Mouse (Mus musculus) limb, embryonic 10.5 days (tissue): Measurements from ENCODE around the gene Ldhd. TPM values are rescaled to one million over a fixed set of nuclear protein-coding genes. Genes with fewer than 3 reads are reported as not detected.

Source experiments
- DNase-seq: peaks from one replicate; pipeline ENCODE4 v3.0.0-alpha.2; 2017; ENCODE audit warnings: low spot score
- H3K27ac ChIP-seq: fragments of 300-500 bp; sonication (generic); 2 replicates; pipeline ENCODE4 v1.5.1; 2016; ENCODE audit warnings: mild to moderate bottlenecking
- H3K27me3 ChIP-seq: fragments of 300-500 bp; sonication (generic); 2 replicates; pipeline ENCODE4 v1.6.1; 2016; ENCODE audit warnings: low read depth, mild to moderate bottlenecking; ENCODE audit not compliant: poor library complexity, severe bottlenecking
- H3K36me3 ChIP-seq: fragments of 300-500 bp; sonication (generic); 2 replicates; pipeline ENCODE4 v1.6.1; 2016; ENCODE audit warnings: mild to moderate bottlenecking, moderate library complexity
- H3K4me1 ChIP-seq: fragments of 300-500 bp; sonication (generic); 2 replicates; pipeline ENCODE4 v1.6.1; 2016
- H3K4me3 ChIP-seq: fragments of 300-500 bp; sonication (generic); 2 replicates; pipeline ENCODE4 v1.5.1; 2016; ENCODE audit warnings: mild to moderate bottlenecking, moderate library complexity
- H3K9me3 ChIP-seq: fragments of 300-500 bp; sonication (generic); replicated peaks from 2 replicates; pipeline ENCODE4 v1.6.1; 2016; ENCODE audit warnings: mild to moderate bottlenecking
- WGBS: fragments of 180-500 bp; shearing (Covaris S2); methylation state at CpG from one replicate; pipeline ENCODE4 v1.1.7; 2016; 5-methylcytosine and 5-hydroxymethylcytosine counted together
- polyA plus RNA-seq: library from polyadenylated mRNA; unstranded; fragments of >200 nt; fragmentation: Nextera tagmentation; extraction: Ambion mirVana; gene quantifications from 2 replicates; pipeline ENCODE4 v1.2.1, GENCODE M21; 2016

Gene Ldhd
- polyA plus RNA-seq, 1 experiment from 2014 or later, result 0.25 TPM

DNA sequence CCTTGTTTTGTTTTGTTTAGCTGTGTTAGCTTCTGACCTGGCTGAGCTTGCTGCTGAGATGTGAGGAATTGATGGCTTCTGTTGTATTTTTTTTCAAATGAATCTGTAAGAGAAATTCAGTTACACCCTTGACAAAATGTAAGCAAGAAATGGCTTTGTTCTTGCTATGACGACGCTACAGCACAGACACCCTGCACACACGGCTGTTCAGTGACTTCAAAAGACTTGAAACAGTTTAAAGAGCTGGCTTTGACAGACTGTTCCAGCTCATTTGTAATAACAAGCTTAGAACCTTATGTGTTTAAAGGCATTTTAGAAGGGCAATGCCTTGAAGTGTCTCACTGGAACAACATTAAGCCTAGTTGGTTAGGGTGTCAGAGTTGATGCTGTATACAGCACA, 47.8 kb downstream of the Ldhd start:
- Histone ChIP-seq H3K9me3 (no peaks in the 10 kb centered on the region), H3K4me3 (no peak overlapping the region), H3K36me3 (peaks cover 61% of the 10 kb centered on the region), H3K4me1 (no peaks in the 10 kb centered on the region), H3K27ac (no peak overlapping the region), H3K27me3 (no peaks in the 10 kb centered on the region)
- no peak for DNase-seq
- WGBS, result 80% methylated on average over 3 of the region's 3 CpGs

DNA sequence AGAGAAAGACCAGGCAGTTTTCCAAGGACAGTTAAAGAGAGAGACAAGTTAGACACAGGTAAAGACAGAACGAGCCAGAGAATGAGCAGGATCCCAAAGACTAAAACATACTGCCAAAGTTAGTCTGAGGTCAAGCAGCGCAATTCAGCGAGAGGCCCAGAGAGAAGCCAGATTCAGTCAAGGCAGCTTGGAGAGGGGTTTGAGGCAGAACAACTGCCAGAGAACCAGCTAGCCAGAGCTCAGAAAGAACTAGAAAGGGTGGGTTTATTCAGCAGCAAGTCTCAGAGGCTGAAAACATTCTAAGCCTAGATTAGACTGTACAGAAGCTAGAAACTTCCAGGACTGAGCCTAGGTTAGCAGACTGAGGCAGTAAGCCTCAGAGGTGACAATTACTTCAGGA, 49.9 kb downstream of the Ldhd start:
- Histone ChIP-seq H3K9me3 (no peaks in the 10 kb centered on the region), H3K27me3 (no peaks in the 10 kb centered on the region), H3K36me3 (peaks cover 75% of the 10 kb centered on the region), H3K4me1 (no peaks in the 10 kb centered on the region), H3K4me3 (no peak overlapping the region), H3K27ac (no peak overlapping the region)
- DNase-seq, result no peak
- 90% methylated on average over 3 of the region's 3 CpGs for WGBS

DNA sequence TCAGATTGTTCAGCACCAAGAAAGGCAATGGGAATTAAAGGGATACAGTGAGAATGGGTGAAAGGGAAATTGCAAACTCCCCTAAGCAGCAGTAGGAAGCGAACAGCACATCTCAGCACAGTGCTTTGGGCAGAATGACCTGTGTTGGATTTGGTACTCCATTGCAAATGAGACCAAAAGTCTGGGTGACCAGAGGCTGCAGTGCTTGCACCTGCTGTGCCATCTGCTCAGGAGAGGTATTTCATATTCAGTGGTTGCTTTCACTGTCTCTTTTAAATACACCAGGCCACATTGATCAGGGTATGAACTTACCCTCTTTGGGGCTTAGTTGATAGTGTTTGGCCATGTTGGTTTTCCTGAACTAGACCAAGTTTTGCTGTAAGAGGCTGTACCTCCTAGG, 50.9 kb downstream of the Ldhd start:
- peaks cover 78% of the 10 kb centered on the region for H3K36me3 ChIP-seq
- H3K9me3 ChIP-seq, result no peaks in the 10 kb centered on the region
- 97% methylated on average over 1 of the region's 1 CpGs for WGBS
- no peak for DNase-seq
- H3K4me1 ChIP-seq, result no peaks in the 10 kb centered on the region
- H3K4me3 ChIP-seq, result no peak overlapping the region
- H3K27me3 ChIP-seq, result no peaks in the 10 kb centered on the region
- no peak overlapping the region for H3K27ac ChIP-seq

DNA sequence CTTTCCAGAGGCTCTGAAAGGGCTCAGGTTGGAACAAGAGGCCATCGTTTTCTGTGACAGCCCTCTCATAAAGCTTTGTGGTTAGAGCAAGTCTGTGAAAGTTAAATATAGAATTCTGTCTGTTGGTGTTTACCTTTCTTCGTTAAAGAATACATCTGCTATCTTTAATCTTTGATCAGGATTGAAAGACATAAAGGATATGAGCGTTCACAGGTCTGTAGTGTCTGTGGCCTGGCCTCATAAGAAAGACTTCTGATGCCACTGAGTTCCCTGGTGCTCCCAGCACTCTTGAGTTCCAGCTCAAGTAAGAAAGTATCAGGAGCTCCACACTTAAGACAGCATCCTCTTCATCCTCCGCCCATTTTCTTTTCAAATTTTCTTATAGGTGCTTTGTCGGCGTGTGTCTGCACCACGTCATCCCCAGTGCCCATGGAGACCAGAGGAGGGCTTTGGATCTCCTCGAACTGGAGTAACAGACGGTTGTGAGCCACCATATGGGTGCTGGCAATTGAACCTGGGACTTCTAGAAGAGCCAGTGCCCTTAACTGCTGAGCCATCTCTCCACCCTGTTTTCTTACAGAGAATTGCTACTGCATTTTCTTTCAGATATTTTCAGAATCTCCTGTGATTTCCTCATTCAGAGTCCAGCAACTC, 52.2 kb downstream of the Ldhd start:
- DNase-seq, result no peak
- peaks cover 5% of the 10 kb centered on the region; the same call in 1 of the 2 replicates for H3K4me1 ChIP-seq
- no peaks in the 10 kb centered on the region for H3K9me3 ChIP-seq
- H3K27me3 ChIP-seq, result no peaks in the 10 kb centered on the region
- 90% methylated on average over 9 of the region's 9 CpGs for WGBS
- peaks cover 77% of the 10 kb centered on the region for H3K36me3 ChIP-seq
- H3K4me3 ChIP-seq, result no peak overlapping the region
- no peak overlapping the region for H3K27ac ChIP-seq

DNA sequence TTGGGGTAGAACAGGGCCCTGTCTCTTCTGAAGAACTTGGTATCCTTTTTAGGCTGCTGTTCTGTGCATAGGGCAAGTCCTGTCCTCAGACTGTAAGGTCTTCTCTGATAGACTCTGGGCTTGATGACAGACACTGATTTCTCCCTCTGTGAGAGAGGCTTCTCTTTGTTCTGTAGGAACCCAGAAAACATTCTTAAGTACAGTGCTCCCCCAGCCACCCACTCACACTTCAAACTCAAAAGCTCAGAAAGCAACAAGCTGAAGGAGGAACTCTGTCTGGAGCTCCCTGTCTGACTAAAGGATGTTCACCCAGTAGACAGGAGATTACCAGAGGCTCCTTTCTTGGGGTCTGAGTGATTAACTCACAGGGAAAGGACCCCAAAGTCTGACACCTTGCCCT, 53.7 kb downstream of the Ldhd start:
- Histone ChIP-seq H3K9me3 (no peaks in the 10 kb centered on the region), H3K4me3 (no peak overlapping the region), H3K27me3 (no peaks in the 10 kb centered on the region), H3K4me1 (peaks cover 17% of the 10 kb centered on the region), H3K36me3 (peaks cover 68% of the 10 kb centered on the region), H3K27ac (no peak overlapping the region)
- no peak for DNase-seq

DNA sequence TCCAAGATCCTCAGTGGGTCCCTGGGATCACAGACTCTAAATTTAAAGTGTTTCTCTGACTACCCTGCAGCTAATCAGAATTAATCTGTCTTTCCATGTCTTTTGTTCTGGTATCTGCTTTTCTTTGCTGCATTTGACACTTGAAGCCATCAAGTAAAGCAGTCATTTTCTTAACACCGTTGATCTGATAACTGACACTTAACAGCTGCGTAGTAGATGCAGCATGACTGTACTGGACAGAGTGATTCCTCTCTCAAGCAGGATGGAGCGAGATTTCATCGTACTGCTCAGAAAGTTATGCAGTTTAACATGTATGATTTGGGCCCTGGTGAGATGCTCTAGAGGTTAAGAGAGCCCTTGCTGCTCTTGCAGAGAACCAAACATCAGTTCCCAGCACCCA, 54.7 kb downstream of the Ldhd start:
- Histone ChIP-seq H3K4me3 (no peak overlapping the region), H3K27me3 (no peaks in the 10 kb centered on the region), H3K36me3 (peaks cover 61% of the 10 kb centered on the region), H3K4me1 (peaks cover 17% of the 10 kb centered on the region), H3K9me3 (no peaks in the 10 kb centered on the region), H3K27ac (no peak overlapping the region)
- no peak for DNase-seq
- WGBS, result 98% methylated on average over 4 of the region's 4 CpGs

DNA sequence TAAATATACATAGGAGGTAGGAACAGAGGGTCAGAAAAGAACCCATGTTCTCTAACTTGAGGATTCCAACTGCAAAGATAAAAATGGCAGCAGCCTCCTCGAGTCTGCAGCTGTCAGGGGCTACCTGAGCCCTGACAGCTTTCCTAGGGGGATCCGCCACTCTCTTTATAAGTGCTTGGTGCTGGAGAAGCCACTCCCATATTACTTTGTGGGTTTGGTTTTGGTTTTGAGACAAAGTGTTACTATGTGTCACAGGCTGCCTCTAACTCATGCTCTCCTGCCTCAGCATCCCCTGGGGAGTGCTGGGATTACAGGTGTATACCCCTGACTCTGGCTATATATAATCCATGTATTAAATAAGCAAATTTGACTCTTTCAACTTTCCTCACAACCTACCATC, 56.2 kb downstream of the Ldhd start:
- Histone ChIP-seq H3K4me3 (no peak overlapping the region), H3K27me3 (no peaks in the 10 kb centered on the region), H3K36me3 (peaks cover 52% of the 10 kb centered on the region), H3K4me1 (peaks cover 17% of the 10 kb centered on the region), H3K9me3 (no peaks in the 10 kb centered on the region), H3K27ac (no peak overlapping the region)
- 89% methylated on average over 2 of the region's 2 CpGs for WGBS
- DNase-seq, result no peak

Other genes with a start within 250 kb of the Ldhd start
- not detected in 2 replicates for gene Fa2h, start 236.6 kb downstream of the Ldhd start, polyA plus RNA-seq
- 5.7 and 6.4 TPM in 2 replicates for gene Wdr59, start 108.3 kb downstream of the Ldhd start, polyA plus RNA-seq
- 42.1 and 44.8 TPM in 2 replicates for gene Znrf1, start 94.3 kb downstream of the Ldhd start, polyA plus RNA-seq
- gene Zfp1, start 13.0 kb upstream of the Ldhd start, polyA plus RNA-seq, result 21.6 and 21.7 TPM in 2 replicates
- not detected in 2 replicates for gene Ctrb1, start 60.6 kb upstream of the Ldhd start, polyA plus RNA-seq
- 50.2 and 50.4 TPM in 2 replicates for gene Bcar1, start 113.4 kb upstream of the Ldhd start, polyA plus RNA-seq
- 230 and 231 TPM in 2 replicates for gene Cfdp1, start 223.9 kb upstream of the Ldhd start, polyA plus RNA-seq
- gene Tmem170, start 246.4 kb upstream of the Ldhd start, polyA plus RNA-seq, result 7.9 and 8.9 TPM in 2 replicates